Mouse (Mus musculus) effector memory CD4-positive, alpha-beta T cell, adult 5 months (primary cell): ENCODE data around the gene Gm16223. TPM values are rescaled to one million over a fixed set of nuclear protein-coding genes. Genes with fewer than 3 reads are reported as not detected.

Experiments
- polyA plus RNA-seq: library from polyadenylated mRNA; unstranded; fragments of 100-300 nt; shearing (Covaris generic); gene quantifications from one replicate; pipeline ENCODE4 v1.2.1, GENCODE M21; 2017

Gene Gm16223
- not detected for polyA plus RNA-seq

GRCm38 (mm10) chr5:42067476-42068187, at the start of gene Gm16223:
Gm16223 (plus strand) TSS chr5:42067960.

Other genes with a start within 250 kb of the Gm16223 start
- gene Bod1l, start 223.6 kb upstream of the Gm16223 start, polyA plus RNA-seq: 50.2 TPM